Mouse (Mus musculus) forebrain, embryonic 12.5 days (tissue): ENCODE results near the gene Cenpk. TPM values are rescaled to one million over a fixed set of nuclear protein-coding genes. Genes with fewer than 3 reads are reported as not detected.

Source experiments
- ATAC-seq: fragments of 200-750 bp; cut with Nextera tagmentation; 2 replicates; pipeline ENCODE4 v1.8.0; 2017; ENCODE audit warnings: moderate TSS enrichment; ENCODE audit not compliant: low FRiP score
- H3K27ac ChIP-seq: fragments of 300-500 bp; sonication (generic); 2 replicates; pipeline ENCODE4 v1.5.1; 2016; ENCODE audit warnings: mild to moderate bottlenecking
- H3K27me3 ChIP-seq: fragments of 300-500 bp; sonication (generic); 2 replicates; pipeline ENCODE4 v1.6.1; 2016; ENCODE audit warnings: mild to moderate bottlenecking
- H3K36me3 ChIP-seq: fragments of 300-500 bp; sonication (generic); replicated peaks from 2 replicates; pipeline ENCODE4 v1.6.1; 2016; ENCODE audit warnings: mild to moderate bottlenecking
- H3K4me1 ChIP-seq: fragments of 300-500 bp; sonication (generic); 2 replicates; pipeline ENCODE4 v1.6.1; 2016
- H3K4me2 ChIP-seq: fragments of 300-500 bp; sonication (generic); 2 replicates; pipeline ENCODE4 v1.6.1; 2016; ENCODE audit warnings: mild to moderate bottlenecking, moderate library complexity
- H3K4me3 ChIP-seq: fragments of 300-500 bp; sonication (generic); replicated peaks from 2 replicates; pipeline ENCODE4 v1.5.1; 2016; ENCODE audit warnings: mild to moderate bottlenecking
- H3K9ac ChIP-seq: fragments of 300-500 bp; sonication (generic); 2 replicates; pipeline ENCODE4 v1.6.1; 2016; ENCODE audit warnings: mild to moderate bottlenecking
- H3K9me3 ChIP-seq: fragments of 300-500 bp; sonication (generic); 2 replicates; pipeline ENCODE4 v1.6.1; 2016
- WGBS: fragments of 180-500 bp; shearing (Covaris S2); methylation state at CpG from one replicate; pipeline ENCODE4 v1.1.7; 2016; 5-methylcytosine and 5-hydroxymethylcytosine counted together
- polyA plus RNA-seq: library from polyadenylated mRNA; unstranded; fragments of >200 nt; fragmentation: Nextera tagmentation; extraction: Ambion mirVana; gene quantifications from 2 replicates; pipeline ENCODE4 v1.2.1, GENCODE M21; 2016

Cenpk gene
- polyA plus RNA-seq, 1 experiment from 2014 or later = 78.3 TPM

GRCm38 (mm10) chr13:104286897-104287309 lies 58.5 kb downstream of the Cenpk start:
- peak; percentile 94 for ATAC-seq
- Histone ChIP-seq H3K4me3 (peak overlapping the region; percentile 42), H3K9ac (peak overlapping the region; percentile 51; the same call in 1 of the 2 replicates), H3K4me2 (peak overlapping the region; percentile 50), H3K4me1 (peaks cover 13% of the 10 kb centered on the region), H3K27me3 (no peaks in the 10 kb centered on the region), H3K36me3 (no peaks in the 10 kb centered on the region), H3K9me3 (no peaks in the 10 kb centered on the region), H3K27ac (peak overlapping the region; percentile 80)
- under 1% methylated on average over 10 of the region's 10 CpGs for whole genome bisulfite sequencing

DNA sequence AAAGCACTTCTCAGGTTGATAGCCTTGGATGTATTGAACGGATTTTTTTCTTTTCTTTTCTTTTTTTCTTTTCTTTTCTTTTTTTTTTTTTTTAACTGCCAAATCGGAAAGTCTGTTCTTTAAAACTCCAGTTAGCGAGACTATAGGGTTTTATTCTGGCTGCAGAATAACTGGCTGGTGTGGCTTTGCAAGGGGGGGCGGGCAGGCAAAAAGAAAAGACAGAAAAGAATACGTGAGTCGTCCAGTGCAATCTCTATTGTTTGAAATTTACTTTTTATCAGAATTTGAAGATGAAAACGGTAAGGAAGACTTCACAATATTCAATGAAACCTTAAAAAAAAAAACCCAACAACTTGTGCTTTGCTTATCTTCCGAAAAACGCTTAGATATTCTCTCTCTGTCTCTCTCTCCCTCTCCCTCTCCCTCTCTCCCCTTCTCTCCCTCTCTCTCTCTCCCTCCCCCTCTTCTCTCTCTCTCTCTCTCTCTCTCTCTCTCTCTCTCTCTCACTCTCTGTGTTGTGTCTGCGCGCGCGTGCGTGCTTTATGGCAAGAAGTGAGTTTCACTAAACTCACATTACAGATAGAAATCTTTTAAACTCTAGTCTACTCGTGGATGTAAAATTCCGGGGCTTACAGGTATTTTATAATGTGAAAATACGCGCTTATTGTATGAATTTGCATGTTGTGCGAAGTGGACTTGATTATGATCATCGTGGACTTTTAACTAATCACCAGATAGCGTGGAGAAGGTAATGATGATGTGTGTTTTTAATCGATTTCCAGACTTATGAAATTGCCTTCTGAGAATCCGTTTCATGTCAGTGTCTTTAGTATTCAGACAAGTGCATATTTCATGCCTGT lies 59.2 kb downstream of the Cenpk start, which contains the start of gene Adamts6:
Gene Adamts6, plus strand, starts transcription at position 470 of the 860 bp plus-strand sequence.
- ATAC-seq = no peak
- WGBS = 1% methylated on average over 23 of the region's 23 CpGs

GRCm38 (mm10) chr13:104288226-104288859 lies 59.9 kb downstream of the Cenpk start:
- Histone ChIP-seq H3K9me3 (no peaks in the 10 kb centered on the region), H3K36me3 (no peaks in the 10 kb centered on the region), H3K27ac (peak overlapping the region; percentile 46; the same call in 1 of the 2 replicates), H3K4me2 (peak overlapping the region; percentile 50), H3K4me1 (peaks cover 13% of the 10 kb centered on the region), H3K27me3 (no peaks in the 10 kb centered on the region), H3K4me3 (peak overlapping the region; percentile 42), H3K9ac (peak overlapping the region; percentile 59)
- ATAC-seq = peak; percentile 31; the same call in 1 of the 2 replicates
- WGBS = under 1% methylated on average over 7 of the region's 7 CpGs

More for the DNA sequence above, 59.2 kb downstream of the Cenpk start, which contains the start of gene Adamts6:
- Histone ChIP-seq H3K9ac (peak within 1 kb of the TSS; percentile 59), H3K27ac (peak within 1 kb of the TSS; percentile 80), H3K4me3 (peak within 1 kb of the TSS; percentile 42), H3K4me1 (peaks cover 13% of the 10 kb centered on the region), H3K27me3 (no peaks in the 10 kb centered on the region), H3K4me2 (peak within 1 kb of the TSS; percentile 50), H3K9me3 (no peaks in the 10 kb centered on the region), H3K36me3 (no peaks in the 10 kb centered on the region)

DNA sequence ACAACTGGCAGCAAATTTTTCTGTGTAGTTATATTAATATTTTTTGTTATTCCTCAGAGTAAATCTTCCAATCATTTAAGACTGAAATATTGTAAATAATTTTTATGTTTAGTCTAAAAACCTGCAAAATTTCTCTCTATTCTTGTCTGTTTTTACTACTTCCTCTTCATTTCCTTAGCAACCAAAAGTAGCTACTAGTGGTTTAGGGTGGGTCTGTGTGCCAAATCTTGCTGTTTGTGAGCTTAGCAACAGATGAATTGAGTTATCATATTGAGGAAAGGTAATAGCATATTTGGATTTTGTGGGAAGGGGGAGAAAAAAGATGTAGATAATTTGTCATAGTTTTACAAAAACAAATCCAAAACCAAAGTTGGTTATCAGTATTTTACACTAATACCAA lies 60.8 kb downstream of the Cenpk start:
- Histone ChIP-seq H3K9me3 (no peaks in the 10 kb centered on the region), H3K27ac (no peak overlapping the region), H3K27me3 (no peaks in the 10 kb centered on the region), H3K9ac (no peak overlapping the region), H3K4me1 (peaks cover 13% of the 10 kb centered on the region), H3K4me3 (no peak overlapping the region), H3K4me2 (peak overlapping the region; percentile 50; the same call in 1 of the 2 replicates), H3K36me3 (no peaks in the 10 kb centered on the region)
- no peak for ATAC-seq

DNA sequence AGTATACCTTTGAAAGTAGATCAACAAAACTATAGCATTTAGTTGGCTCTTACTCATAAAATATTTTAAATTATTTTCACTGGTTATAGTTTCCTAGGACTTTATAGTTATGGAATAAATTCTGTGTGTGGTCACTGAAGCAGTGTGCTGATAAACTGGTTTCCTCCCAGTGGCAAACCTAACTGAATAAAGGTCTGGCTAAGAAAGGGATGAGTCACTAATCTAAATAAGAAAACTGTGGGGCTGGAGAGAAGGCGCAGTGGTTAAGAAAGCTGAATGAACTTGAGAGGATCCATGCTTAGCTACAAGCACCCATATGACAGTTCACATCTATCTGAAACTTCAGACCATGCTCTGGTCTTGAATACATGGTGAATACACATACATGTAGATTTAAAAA lies 67.1 kb downstream of the Cenpk start:
- Histone ChIP-seq H3K9ac (no peak overlapping the region), H3K4me3 (no peak overlapping the region), H3K9me3 (no peaks in the 10 kb centered on the region), H3K36me3 (no peaks in the 10 kb centered on the region; the same call in 1 of the 2 replicates), H3K4me1 (no peaks in the 10 kb centered on the region), H3K27me3 (no peaks in the 10 kb centered on the region), H3K4me2 (no peak overlapping the region), H3K27ac (no peak overlapping the region)
- no peak for ATAC-seq
- 94% methylated on average over 1 of the region's 1 CpGs for WGBS

Other genes starting within 250 kb of the Cenpk start
- 22.7 and 25.0 TPM in 2 replicates for gene Nln, start 119.0 kb upstream of the Cenpk start, polyA plus RNA-seq
- 21.8 and 22.1 TPM in 2 replicates for gene Sgtb, start 118.9 kb upstream of the Cenpk start, polyA plus RNA-seq
- gene Trappc13, start 50.1 kb upstream of the Cenpk start, polyA plus RNA-seq = 88.3 and 91.9 TPM in 2 replicates
- 29.9 and 31.1 TPM in 2 replicates for gene Trim23, start 49.8 kb upstream of the Cenpk start, polyA plus RNA-seq
- 15.8 and 15.9 TPM in 2 replicates for gene Ppwd1, start 232 bp downstream of the Cenpk start, polyA plus RNA-seq
- gene Adamts6, start 59.2 kb downstream of the Cenpk start, polyA plus RNA-seq = 3.1 and 4.5 TPM in 2 replicates